Mouse (Mus musculus) ovary, adult 18-20 months (tissue): ENCODE results near the gene Vash2.
A peak's percentile ranks its signal among the peaks of the same experiment; 100 is the strongest.
"Not testable (repeated sequence)": the region's sequence is repeated elsewhere in the genome, so short reads cannot be mapped to it uniquely, and the experiment has no call there.

ENCODE experiments used
- DNase-seq: peaks from one replicate; pipeline ENCODE4 v3.0.0; 2022; ENCODE audit warnings: low spot score, mixed read lengths

Vash2 gene

GRCm38 (mm10) chr1:190979100-190979563 is at the start of gene Vash2:
Gene Vash2 (minus strand): TSS chr1:190979296.
- DNase-seq: peak; percentile 72

- DNase-seq: peak; percentile 99
Measured at GRCm38 (mm10) chr1:191026021-191026713, 47.1 kb upstream of the Vash2 start, which contains the start of gene Flvcr1. Gene Flvcr1 (minus strand): TSS chr1:191026158.

- DNase-seq: no peak
Measured at GRCm38 (mm10) chr1:191025016-191026012, 46.2 kb upstream of the Vash2 start.

GRCm38 (mm10) chr1:191023806-191024205 is 44.7 kb upstream of the Vash2 start:
- DNase-seq: not testable (repeated sequence)

- no peak for DNase-seq
Measured at GRCm38 (mm10) chr1:191023140-191023539, 44.0 kb upstream of the Vash2 start.

GRCm38 (mm10) chr1:191021016-191021415 is 41.9 kb upstream of the Vash2 start:
- DNase-seq: no peak

GRCm38 (mm10) chr1:191020217-191020924 is 41.3 kb upstream of the Vash2 start:
- DNase-seq: no peak

- no peak for DNase-seq
Measured at GRCm38 (mm10) chr1:191019803-191020202, 40.7 kb upstream of the Vash2 start.

GRCm38 (mm10) chr1:191014271-191014670 is 35.2 kb upstream of the Vash2 start:
- no peak for DNase-seq

GRCm38 (mm10) chr1:191008707-191009106 is 29.6 kb upstream of the Vash2 start:
- no peak for DNase-seq

- DNase-seq: no peak
Measured at GRCm38 (mm10) chr1:191002201-191002600, 23.1 kb upstream of the Vash2 start.

- DNase-seq: no peak
Measured at GRCm38 (mm10) chr1:191000686-191001085, 21.6 kb upstream of the Vash2 start.

GRCm38 (mm10) chr1:190998027-190998426 is 18.9 kb upstream of the Vash2 start:
- no peak for DNase-seq

- DNase-seq: no peak
Measured at GRCm38 (mm10) chr1:190996346-190996877, 17.3 kb upstream of the Vash2 start.

- DNase-seq: peak; percentile 32
Measured at GRCm38 (mm10) chr1:190995548-190995947, 16.5 kb upstream of the Vash2 start.

GRCm38 (mm10) chr1:190989437-190990082 is 10.5 kb upstream of the Vash2 start:
- no peak for DNase-seq

GRCm38 (mm10) chr1:190981412-190981811 is 2.3 kb upstream of the Vash2 start:
- no peak for DNase-seq

GRCm38 (mm10) chr1:190980470-190980869 is 1.4 kb upstream of the Vash2 start:
- DNase-seq: no peak

- no peak for DNase-seq
Measured at GRCm38 (mm10) chr1:190978511-190979073, 504 bp downstream of the Vash2 start.

- DNase-seq: no peak
Measured at GRCm38 (mm10) chr1:190978001-190978400, 1.1 kb downstream of the Vash2 start.
